8 mouse cellular contexts compared by ENCODE assay signal in genomic region chr12:54655292-54656038, GRCm38 (mm10). TPM values are rescaled to one million over a fixed set of nuclear protein-coding genes. Genes with fewer than 3 reads are reported as not detected.
A peak's percentile ranks its signal among the peaks of the same experiment; 100 is the strongest.
DNase-seq lines count a peak whose midpoint lies in the region; ATAC-seq and TF ChIP-seq lines count a peak whose summit lies in the region.

No protein-coding gene starts in this region.

- no peaks in the 10 kb centered on the region for H3K9me3 ChIP-seq in heart, embryonic 11.5 days (replicated peaks; ENCODE audit: control insufficient read depth, low read length)
- H3K9me3 ChIP-seq in embryonic facial prominence, embryonic 11.5 days (replicated peaks; ENCODE audit: control insufficient read depth, low read length) = no peaks in the 10 kb centered on the region
- no peaks in the 10 kb centered on the region for H3K9me3 ChIP-seq in limb, embryonic 11.5 days (ENCODE audit: control insufficient read depth, low read length)

- peak overlapping the region; percentile 75 for H3K4me3 ChIP-seq in heart, embryonic 11.5 days (ENCODE audit: low read depth, low read length)
- peak overlapping the region; percentile 71 for H3K4me3 ChIP-seq in embryonic facial prominence, embryonic 11.5 days (ENCODE audit: low read depth, low read length)
- peak overlapping the region; percentile 67 for H3K4me3 ChIP-seq in limb, embryonic 11.5 days (ENCODE audit: low read depth, low read length)
- H3K4me3 ChIP-seq in small intestine, adult 2 months (ENCODE audit: low read depth, low read length) = peak overlapping the region; percentile 84

- no peak for TF ChIP-seq POLR2A in small intestine, adult 2 months (IDR thresholded peaks at IDR 0.05; ENCODE audit: low read depth, low read length)

- peaks cover 18% of the 10 kb centered on the region for H3K4me1 ChIP-seq in heart, embryonic 11.5 days (ENCODE audit: control insufficient read depth, insufficient read depth, low read length)
- 0 out of 2 replicates have a peak, but pooled peaks cover 2% of the 10 kb centered on the region for H3K4me1 ChIP-seq in embryonic facial prominence, embryonic 11.5 days (ENCODE audit: control insufficient read depth, insufficient read depth, low read length)
- peaks cover 9% of the 10 kb centered on the region for H3K4me1 ChIP-seq in limb, embryonic 11.5 days (ENCODE audit: control insufficient read depth, insufficient read depth, low read length)
- H3K4me1 ChIP-seq in small intestine, adult 2 months (ENCODE audit: control insufficient read depth, insufficient read depth, insufficient read length, low read length) = peaks cover 26% of the 10 kb centered on the region

- no peak for DNase-seq in heart, postnatal 25 days (ENCODE audit: low spot score)
- peak; percentile 27 for DNase-seq in CD4-positive, CD25-positive, alpha-beta regulatory T cell, adult 2 months (ENCODE audit: low read depth, low spot score)
- peak; percentile 11 for DNase-seq in embryonic facial prominence, embryonic 11.5 days (ENCODE audit: low spot score)
- no peak for DNase-seq in limb, embryonic 11.5 days (ENCODE audit: low spot score)
- no peak for DNase-seq in cerebellum, adult 9-11 months
- DNase-seq in layer of hippocampus, adult 8-10 months (ENCODE audit: low spot score in 2 of 2) = no peak

- peak overlapping the region; percentile 89 for H3K27ac ChIP-seq in heart, embryonic 11.5 days (ENCODE audit: low read depth, low read length)
- peak overlapping the region; percentile 81; the same call in 1 of the 2 replicates for H3K27ac ChIP-seq in embryonic facial prominence, embryonic 11.5 days (replicated peaks; ENCODE audit: low read depth, low read length)
- H3K27ac ChIP-seq in limb, embryonic 11.5 days (replicated peaks; ENCODE audit: low read depth, low read length) = peak overlapping the region; percentile 84
- H3K27ac ChIP-seq in small intestine, adult 2 months (ENCODE audit: insufficient read depth, low read depth, low read length) = peak overlapping the region; percentile 70

- no peak for TF ChIP-seq CTCF in small intestine, adult 2 months (IDR thresholded peaks at IDR 0.05; ENCODE audit: extremely low read depth, insufficient read length, insufficient replicate concordance, low read depth, low read length)

- intact Hi-C loops in heart, postnatal 25 days (cut with DNase I) = loop anchor here (2.0 kb wide), 1 partner anchor 39 kb away; the partner anchor contains the start of gene Eapp

- peak overlapping the region; percentile 89 for H3K4me2 ChIP-seq in heart, embryonic 11.5 days
- peak overlapping the region; percentile 76 for H3K4me2 ChIP-seq in embryonic facial prominence, embryonic 11.5 days (ENCODE audit: low read depth, low read length)
- H3K4me2 ChIP-seq in limb, embryonic 11.5 days (ENCODE audit: low read depth, severe bottlenecking) = peak overlapping the region; percentile 50

- H3K36me3 ChIP-seq in heart, embryonic 11.5 days (ENCODE audit: control insufficient read depth, insufficient read depth, low read length) = no peaks in the 10 kb centered on the region
- H3K36me3 ChIP-seq in embryonic facial prominence, embryonic 11.5 days (replicated peaks; ENCODE audit: control insufficient read depth, insufficient read depth, low read depth, low read length) = no peaks in the 10 kb centered on the region
- no peaks in the 10 kb centered on the region for H3K36me3 ChIP-seq in limb, embryonic 11.5 days (ENCODE audit: control insufficient read depth, insufficient read depth, low read length)
- H3K36me3 ChIP-seq in small intestine, adult 2 months (ENCODE audit: control insufficient read depth, insufficient read depth, low read length) = peaks cover 6% of the 10 kb centered on the region

- no peak for ATAC-seq in heart, embryonic 11.5 days (replicated peaks; ENCODE audit: insufficient number of reproducible peaks, low FRiP score, low TSS enrichment)
- ATAC-seq in embryonic facial prominence, embryonic 11.5 days (replicated peaks; ENCODE audit: insufficient number of reproducible peaks, low FRiP score, low TSS enrichment, low read depth) = no peak
- no peak for ATAC-seq in limb, embryonic 11.5 days (ENCODE audit: insufficient number of reproducible peaks, low FRiP score, low TSS enrichment, low read depth)

- peak overlapping the region; percentile 77 for H3K9ac ChIP-seq in heart, embryonic 11.5 days (ENCODE audit: low read depth, low read length)
- H3K9ac ChIP-seq in embryonic facial prominence, embryonic 11.5 days (replicated peaks; ENCODE audit: low read length) = peak overlapping the region; percentile 80
- peak overlapping the region; percentile 79 for H3K9ac ChIP-seq in limb, embryonic 11.5 days (ENCODE audit: low read length)

- 23% methylated on average over 16 of the region's 16 CpGs for WGBS in heart, embryonic 11.5 days (ENCODE audit: insufficient replicate concordance)
- 33% methylated on average over 16 of the region's 16 CpGs for WGBS in embryonic facial prominence, embryonic 11.5 days
- WGBS in limb, embryonic 11.5 days = 36% methylated on average over 16 of the region's 16 CpGs
- WGBS in small intestine, adult 2 months = 2% methylated on average over 16 of the region's 16 CpGs

- H3K27me3 ChIP-seq in heart, embryonic 11.5 days (ENCODE audit: control insufficient read depth, insufficient read depth, low read length) = no peaks in the 10 kb centered on the region
- no peaks in the 10 kb centered on the region for H3K27me3 ChIP-seq in embryonic facial prominence, embryonic 11.5 days (ENCODE audit: control insufficient read depth, insufficient read depth, low read length)
- H3K27me3 ChIP-seq in limb, embryonic 11.5 days (ENCODE audit: control insufficient read depth, insufficient read depth, low read length) = no peaks in the 10 kb centered on the region
- no peaks in the 10 kb centered on the region for H3K27me3 ChIP-seq in small intestine, adult 2 months (ENCODE audit: control insufficient read depth, insufficient read depth, low read length)

RNA-seq across cellular contexts. Expression of gene Sptssa, which starts 0.9 kb away (rescaled TPM):
- 125 and 140 TPM in 2 replicates for polyA plus RNA-seq in heart, embryonic 11.5 days (2014; fragmentation: Nextera tagmentation; extraction: Ambion mirVana)
- 10 to 100 TPM; 34.2 to 35.2 TPM for total RNA-seq in heart, postnatal 25 days (2021)
- 213 and 221 TPM in 2 replicates for polyA plus RNA-seq in embryonic facial prominence, embryonic 11.5 days (2014; fragmentation: Nextera tagmentation; extraction: Ambion mirVana)
- polyA plus RNA-seq in limb, embryonic 11.5 days (2014; fragmentation: Nextera tagmentation; extraction: Ambion mirVana) = 171 and 178 TPM in 2 replicates
- 60.7 and 101 TPM in 2 replicates for polyA plus RNA-seq in small intestine, adult 2 months (2012; rRNA removed)
- 10 to 100 TPM; 26.2 to 28.0 (median 26.7) TPM for total RNA-seq in layer of hippocampus, adult 8-10 months (2022)

RNA-seq across cellular contexts. Expression of gene Eapp, which starts 40.2 kb away (rescaled TPM):
- 49.9 and 52.4 TPM in 2 replicates for polyA plus RNA-seq in heart, embryonic 11.5 days (2014; fragmentation: Nextera tagmentation; extraction: Ambion mirVana)
- total RNA-seq in heart, postnatal 25 days (2021) = 10 to 100 TPM; 25.7 to 28.3 TPM
- 68.7 and 81.1 TPM in 2 replicates for polyA plus RNA-seq in embryonic facial prominence, embryonic 11.5 days (2014; fragmentation: Nextera tagmentation; extraction: Ambion mirVana)
- 68.3 and 75.7 TPM in 2 replicates for polyA plus RNA-seq in limb, embryonic 11.5 days (2014; fragmentation: Nextera tagmentation; extraction: Ambion mirVana)
- 1.3 and 4.4 TPM in 2 replicates for polyA plus RNA-seq in small intestine, adult 2 months (2012; rRNA removed)
- total RNA-seq in layer of hippocampus, adult 8-10 months (2022) = 10 to 100 TPM; 32.7 to 39.4 (median 36.6) TPM

Comparison
In these comparisons a context has a peak if more than half of its experiments do, and no peak if none do; other contexts are left out.
1. DNase-seq: peak in CD4-positive, CD25-positive, alpha-beta regulatory T cell, adult 2 months (single experiment) and embryonic facial prominence, embryonic 11.5 days (single experiment); none in heart, postnatal 25 days (single experiment), limb, embryonic 11.5 days (single experiment), cerebellum, adult 9-11 months (single experiment) and layer of hippocampus, adult 8-10 months (0 of 2).
2. Peak in every context shown above with its lines, with median percentiles within 50 percentile points of each other: H3K27ac ChIP-seq, H3K4me2 ChIP-seq, H3K4me3 ChIP-seq and H3K9ac ChIP-seq.